Mouse (Mus musculus): Measurements from ENCODE around the gene Larp6. TPM values are rescaled to one million over a fixed set of nuclear protein-coding genes. Genes with fewer than 3 reads are reported as not detected.
A peak's percentile ranks its signal among the peaks of the same experiment; 100 is the strongest.

Larp6 gene
- 3.8 and 4.3 TPM in 2 replicates for polyA plus RNA-seq (2012; rRNA removed)
- polyA plus RNA-seq (2014; fragmentation: Nextera tagmentation; extraction: Ambion mirVana): 3.8 and 4.7 TPM in 2 replicates

DNA sequence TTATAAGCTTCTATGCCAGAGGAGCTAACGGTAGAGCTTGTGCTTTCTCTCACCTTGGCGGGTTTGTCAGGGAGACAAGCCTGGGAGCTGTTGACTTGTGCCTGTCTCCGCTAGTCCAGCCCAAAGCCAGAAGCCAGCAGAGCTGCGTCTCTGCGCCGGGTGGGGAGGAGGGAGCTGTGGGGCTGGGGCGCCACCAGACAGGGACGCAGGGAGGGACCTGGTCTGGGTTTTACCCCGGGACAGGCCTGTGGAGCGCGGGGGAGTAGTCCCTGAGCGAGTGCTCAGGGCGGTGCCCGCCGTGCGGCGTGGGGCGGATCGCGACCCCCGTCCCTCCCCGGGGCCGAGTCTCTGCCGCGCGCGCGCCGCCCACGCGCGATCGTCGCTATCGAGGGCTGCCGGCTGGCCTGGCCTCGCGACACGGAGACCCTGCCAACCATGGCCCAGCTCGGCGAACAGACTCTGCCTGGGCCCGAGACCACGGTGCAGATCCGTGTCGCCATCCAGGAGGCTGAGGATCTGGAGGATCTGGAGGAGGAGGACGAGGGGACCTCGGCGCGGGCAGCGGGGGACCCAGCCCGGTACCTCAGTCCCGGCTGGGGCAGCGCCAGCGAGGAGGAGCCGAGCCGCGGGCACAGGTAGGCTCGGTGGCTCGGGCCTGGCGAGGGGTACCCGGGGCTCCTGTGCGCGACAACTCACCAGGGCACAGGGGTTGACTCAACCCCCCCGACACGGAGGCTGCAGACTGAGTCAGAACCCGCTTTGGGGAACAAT is at the start of gene Larp6:
Gene Larp6 (plus strand): TSS at position 219 of the 771 bp plus-strand sequence.
- no peaks in the 10 kb centered on the region for H3K27me3 ChIP-seq (ENCODE audit: control insufficient read depth, insufficient read depth, low read length)
- WGBS: 1% methylated on average over 40 of the region's 66 CpGs
- peak; percentile 41; the same call in 1 of the 2 replicates for TF ChIP-seq POLR2A (IDR thresholded peaks at IDR 0.05; ENCODE audit: borderline replicate concordance, extremely low read depth, insufficient read depth, insufficient read length)
- H3K4me1 ChIP-seq (ENCODE audit: control insufficient read depth, insufficient read depth, low read length): peaks cover 7% of the 10 kb centered on the region; the same call in 1 of the 2 replicates
- DNase-seq (ENCODE audit: low spot score): no peak
- no peaks in the 10 kb centered on the region for H3K36me3 ChIP-seq (ENCODE audit: control insufficient read depth, insufficient read depth, low read length)
- peak within 1 kb of the TSS; percentile 64 for H3K4me3 ChIP-seq (replicated peaks; ENCODE audit: low read length)
- H3K27ac ChIP-seq (replicated peaks; ENCODE audit: low read depth, low read length): no peak within 1 kb of the TSS
- peak within 1 kb of the TSS; percentile 91 for H3K4me2 ChIP-seq (replicated peaks; ENCODE audit: low read depth, low read length, severe bottlenecking)
- no peaks in the 10 kb centered on the region for H3K9me3 ChIP-seq (ENCODE audit: control insufficient read depth, low read length)
- peak; percentile 51 for ATAC-seq (ENCODE audit: low FRiP score, low read depth)
- peak within 1 kb of the TSS; percentile 87 for H3K9ac ChIP-seq (ENCODE audit: low read depth, low read length, severe bottlenecking)

DNA sequence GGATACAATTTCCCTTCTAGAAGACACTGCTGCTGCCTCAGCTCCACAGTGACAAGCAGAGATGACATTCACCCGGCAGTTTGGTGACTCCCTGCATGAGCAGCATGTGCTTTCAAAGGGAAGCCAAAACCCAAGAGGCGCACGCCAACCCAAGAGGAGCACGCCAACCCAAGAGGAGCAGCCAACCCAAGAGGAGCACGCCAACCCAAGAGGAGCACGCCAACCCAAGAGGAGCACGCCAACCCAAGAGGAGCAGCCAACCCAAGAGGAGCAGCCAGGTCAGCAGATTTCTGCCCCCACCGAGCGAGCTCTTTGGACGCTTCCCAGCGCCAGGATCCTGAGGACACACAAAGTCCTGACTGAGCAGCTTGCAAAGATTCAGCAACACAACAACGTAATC is 48.4 kb upstream of the Larp6 start:
- H3K27me3 ChIP-seq (ENCODE audit: control insufficient read depth, insufficient read depth, low read length): no peaks in the 10 kb centered on the region
- WGBS: 99% methylated on average over 12 of the region's 12 CpGs
- TF ChIP-seq POLR2A (IDR thresholded peaks at IDR 0.05; ENCODE audit: borderline replicate concordance, extremely low read depth, insufficient read depth, insufficient read length): no peak
- H3K9me3 ChIP-seq (ENCODE audit: control insufficient read depth, low read length): no peaks in the 10 kb centered on the region
- no peak overlapping the region for H3K27ac ChIP-seq (replicated peaks; ENCODE audit: low read depth, low read length)
- no peaks in the 10 kb centered on the region for H3K4me1 ChIP-seq (ENCODE audit: control insufficient read depth, insufficient read depth, low read length)
- H3K4me2 ChIP-seq (replicated peaks; ENCODE audit: low read depth, low read length, severe bottlenecking): no peak overlapping the region
- DNase-seq (ENCODE audit: low spot score) (no peak), ATAC-seq (ENCODE audit: low FRiP score, low read depth) (no peak)
- H3K9ac ChIP-seq (ENCODE audit: low read depth, low read length, severe bottlenecking): no peak overlapping the region
- H3K36me3 ChIP-seq (ENCODE audit: control insufficient read depth, insufficient read depth, low read length): peaks cover 24% of the 10 kb centered on the region
- H3K4me3 ChIP-seq (replicated peaks; ENCODE audit: low read length): no peak overlapping the region

DNA sequence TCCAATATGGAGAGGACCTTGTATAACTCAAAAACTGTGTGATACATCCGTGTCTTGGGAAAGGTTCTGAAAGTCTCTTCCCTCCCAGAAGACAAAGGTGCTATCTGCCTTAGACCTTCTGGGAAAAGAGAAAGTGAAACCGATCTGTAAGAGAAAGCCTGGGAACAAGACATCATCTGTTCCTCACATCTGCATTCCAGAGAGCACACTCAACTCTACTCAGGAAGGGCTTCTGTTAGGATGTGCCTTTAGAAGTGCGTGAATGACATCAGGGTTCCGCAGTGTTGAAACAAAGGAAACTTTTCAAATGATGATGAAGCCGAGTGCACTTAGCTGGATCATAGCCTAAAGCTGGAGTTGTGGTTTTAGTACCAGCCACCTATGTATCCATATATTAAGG is 47.9 kb upstream of the Larp6 start:
- 86% methylated on average over 5 of the region's 5 CpGs for WGBS
- no peak overlapping the region for H3K4me2 ChIP-seq (replicated peaks; ENCODE audit: low read depth, low read length, severe bottlenecking)
- no peak for TF ChIP-seq POLR2A (IDR thresholded peaks at IDR 0.05; ENCODE audit: borderline replicate concordance, extremely low read depth, insufficient read depth, insufficient read length)

DNA sequence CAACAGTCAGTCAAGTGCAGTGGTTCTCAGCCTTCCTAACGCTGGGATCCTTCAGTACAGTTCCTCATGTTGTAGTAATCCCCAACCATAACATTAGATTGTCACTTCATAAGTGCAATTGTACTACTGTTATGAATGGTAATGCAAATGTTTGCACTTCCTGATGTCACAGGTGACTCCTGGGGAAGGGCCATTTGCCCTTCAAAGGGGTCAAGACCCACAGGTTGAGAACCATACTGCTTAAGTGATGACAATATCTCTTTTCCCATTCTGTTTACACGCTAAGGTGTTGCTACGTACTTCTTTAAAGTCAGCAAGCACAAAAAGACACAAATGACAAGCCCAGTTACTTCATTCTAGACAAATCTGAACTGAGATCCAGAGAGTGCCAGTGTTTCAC is 47.3 kb upstream of the Larp6 start:
- ATAC-seq (ENCODE audit: low FRiP score, low read depth) (no peak), DNase-seq (ENCODE audit: low spot score) (no peak)
- WGBS: 97% methylated on average over 3 of the region's 3 CpGs
- Histone ChIP-seq H3K4me1 (ENCODE audit: control insufficient read depth, insufficient read depth, low read length) (no peaks in the 10 kb centered on the region), H3K4me3 (replicated peaks; ENCODE audit: low read length) (no peak overlapping the region), H3K9ac (ENCODE audit: low read depth, low read length, severe bottlenecking) (no peak overlapping the region), H3K27me3 (ENCODE audit: control insufficient read depth, insufficient read depth, low read length) (no peaks in the 10 kb centered on the region), H3K27ac (replicated peaks; ENCODE audit: low read depth, low read length) (no peak overlapping the region), H3K36me3 (ENCODE audit: control insufficient read depth, insufficient read depth, low read length) (peaks cover 24% of the 10 kb centered on the region), H3K9me3 (ENCODE audit: control insufficient read depth, low read length) (no peaks in the 10 kb centered on the region), H3K4me2 (replicated peaks; ENCODE audit: low read depth, low read length, severe bottlenecking) (no peak overlapping the region)
- no peak for TF ChIP-seq POLR2A (IDR thresholded peaks at IDR 0.05; ENCODE audit: borderline replicate concordance, extremely low read depth, insufficient read depth, insufficient read length)

More for the DNA sequence above, 47.9 kb upstream of the Larp6 start:
- peaks cover 24% of the 10 kb centered on the region for H3K36me3 ChIP-seq (ENCODE audit: control insufficient read depth, insufficient read depth, low read length)
- H3K27ac ChIP-seq (replicated peaks; ENCODE audit: low read depth, low read length): no peak overlapping the region
- no peaks in the 10 kb centered on the region for H3K27me3 ChIP-seq (ENCODE audit: control insufficient read depth, insufficient read depth, low read length)
- no peak overlapping the region for H3K4me3 ChIP-seq (replicated peaks; ENCODE audit: low read length)
- no peak for ATAC-seq (ENCODE audit: low FRiP score, low read depth)
- H3K4me1 ChIP-seq (ENCODE audit: control insufficient read depth, insufficient read depth, low read length): no peaks in the 10 kb centered on the region
- H3K9me3 ChIP-seq (ENCODE audit: control insufficient read depth, low read length): no peaks in the 10 kb centered on the region
- no peak overlapping the region for H3K9ac ChIP-seq (ENCODE audit: low read depth, low read length, severe bottlenecking)
- DNase-seq (ENCODE audit: low spot score): no peak

DNA sequence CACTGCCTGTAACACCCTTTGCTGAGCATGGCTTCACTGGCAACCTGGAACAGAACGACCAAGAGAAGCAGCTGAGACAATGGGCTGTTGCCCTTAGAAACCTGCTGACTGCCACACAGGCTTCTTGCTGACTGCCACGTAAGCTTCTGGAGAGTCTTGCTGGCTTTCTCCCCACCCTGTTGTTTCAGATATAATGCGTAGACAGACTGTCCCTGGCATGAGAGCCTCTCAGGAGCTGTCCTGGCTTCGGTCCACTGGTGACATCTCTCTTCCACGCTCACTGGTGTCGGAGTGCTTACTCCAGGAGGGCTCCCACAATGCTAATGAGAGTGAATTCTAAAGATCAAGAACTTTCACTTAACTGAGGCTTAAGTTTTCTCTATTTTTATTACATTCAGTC is 43.9 kb upstream of the Larp6 start:
- no peak overlapping the region for H3K4me2 ChIP-seq (replicated peaks; ENCODE audit: low read depth, low read length, severe bottlenecking)
- peaks cover 23% of the 10 kb centered on the region for H3K36me3 ChIP-seq (ENCODE audit: control insufficient read depth, insufficient read depth, low read length)
- H3K4me1 ChIP-seq (ENCODE audit: control insufficient read depth, insufficient read depth, low read length): no peaks in the 10 kb centered on the region
- TF ChIP-seq POLR2A (IDR thresholded peaks at IDR 0.05; ENCODE audit: borderline replicate concordance, extremely low read depth, insufficient read depth, insufficient read length): no peak
- ATAC-seq (ENCODE audit: low FRiP score, low read depth) (no peak), DNase-seq (ENCODE audit: low spot score) (no peak)
- H3K27ac ChIP-seq (replicated peaks; ENCODE audit: low read depth, low read length): no peak overlapping the region
- H3K27me3 ChIP-seq (ENCODE audit: control insufficient read depth, insufficient read depth, low read length): no peaks in the 10 kb centered on the region
- WGBS: 90% methylated on average over 6 of the region's 6 CpGs
- no peak overlapping the region for H3K9ac ChIP-seq (ENCODE audit: low read depth, low read length, severe bottlenecking)
- H3K4me3 ChIP-seq (replicated peaks; ENCODE audit: low read length): no peak overlapping the region
- H3K9me3 ChIP-seq (ENCODE audit: control insufficient read depth, low read length): no peaks in the 10 kb centered on the region

Measured in limb, embryonic 14.5 days (tissue).